Mouse (Mus musculus) heart, postnatal 14 days (tissue): ENCODE results near the gene G2e3. TPM values are rescaled to one million over a fixed set of nuclear protein-coding genes. Genes with fewer than 3 reads are reported as not detected.

Experiments
- total RNA-seq, 2 experiments: library from RNA; stranded (reverse); gene quantifications; 2 replicates each; pipeline ENCODE4 v1.2.3; 2021

The G2e3 gene
- total RNA-seq, 2 experiments from 2014 or later = 5.2 to 5.5 TPM

Other genes with a start within 250 kb of the G2e3 start
- 10 to 100 TPM; 26.2 to 27.6 TPM for gene Scfd1, start 29.4 kb downstream of the G2e3 start, total RNA-seq
- under 1 TPM; 0.15 to 0.17 TPM for gene Coch, start 245.3 kb downstream of the G2e3 start, total RNA-seq